Mouse (Mus musculus) neural tube, embryonic 11.5 days (tissue): ENCODE measurements around the gene Slc32a1. TPM values are rescaled to one million over a fixed set of nuclear protein-coding genes. Genes with fewer than 3 reads are reported as not detected.

ENCODE experiments used
- ATAC-seq: fragments of 200-750 bp; cut with Nextera tagmentation; 2 replicates; pipeline ENCODE4 v1.8.0; 2017; ENCODE audit warnings: moderate number of reproducible peaks, mild to moderate bottlenecking, moderate TSS enrichment, moderate library complexity; ENCODE audit not compliant: insufficient read depth, low FRiP score, low TSS enrichment
- DNase-seq: peaks from one replicate; pipeline ENCODE4 v3.0.0-alpha.2; 2015; ENCODE audit warnings: low spot score
- H3K27ac ChIP-seq: fragments of 300-500 bp; sonication (generic); 2 replicates; pipeline ENCODE4 v1.5.1; 2014; ENCODE audit warnings: low read depth, mild to moderate bottlenecking, low read length
- H3K27me3 ChIP-seq: fragments of 300-500 bp; sonication (generic); 2 replicates; pipeline ENCODE4 v1.6.1; 2014; ENCODE audit warnings: mild to moderate bottlenecking, low read length, mixed read lengths; ENCODE audit not compliant: control insufficient read depth, insufficient read depth
- H3K36me3 ChIP-seq: fragments of 300-500 bp; sonication (generic); 2 replicates; pipeline ENCODE4 v1.6.1; 2014; ENCODE audit warnings: mild to moderate bottlenecking, low read length, moderate library complexity, mixed read lengths; ENCODE audit not compliant: control insufficient read depth, insufficient read depth
- H3K4me1 ChIP-seq: fragments of 300-500 bp; sonication (generic); 2 replicates; pipeline ENCODE4 v1.6.1; 2014; ENCODE audit warnings: low read length, mixed read lengths; ENCODE audit not compliant: control insufficient read depth, insufficient read depth
- H3K4me2 ChIP-seq: fragments of 300-500 bp; sonication (generic); 2 replicates; pipeline ENCODE4 v1.6.1; 2014; ENCODE audit warnings: low read depth, mild to moderate bottlenecking, moderate library complexity
- H3K4me3 ChIP-seq: fragments of 300-500 bp; sonication (generic); 2 replicates; pipeline ENCODE4 v1.5.1; 2014; ENCODE audit warnings: low read depth, low read length
- H3K9ac ChIP-seq: fragments of 300-500 bp; sonication (generic); 2 replicates; pipeline ENCODE4 v1.6.1; 2014; ENCODE audit warnings: mild to moderate bottlenecking, low read length
- H3K9me3 ChIP-seq: fragments of 300-500 bp; sonication (generic); 2 replicates; pipeline ENCODE4 v1.6.1; 2016; ENCODE audit warnings: low read length; ENCODE audit not compliant: control insufficient read depth
- WGBS: fragments of 180-500 bp; shearing (Covaris S2); extraction: QIAGEN DNeasy Blood & Tissue Kit; methylation state at CpG from one replicate; pipeline ENCODE4 v1.1.7; 2014; 5-methylcytosine and 5-hydroxymethylcytosine counted together
- polyA plus RNA-seq: library from polyadenylated mRNA; unstranded; fragments of >200 nt; fragmentation: Nextera tagmentation; extraction: Ambion mirVana; gene quantifications from 2 replicates; pipeline ENCODE4 v1.2.1, GENCODE M21; 2014

Gene Slc32a1
- polyA plus RNA-seq, result 1.6 and 2.4 TPM in 2 replicates

DNA sequence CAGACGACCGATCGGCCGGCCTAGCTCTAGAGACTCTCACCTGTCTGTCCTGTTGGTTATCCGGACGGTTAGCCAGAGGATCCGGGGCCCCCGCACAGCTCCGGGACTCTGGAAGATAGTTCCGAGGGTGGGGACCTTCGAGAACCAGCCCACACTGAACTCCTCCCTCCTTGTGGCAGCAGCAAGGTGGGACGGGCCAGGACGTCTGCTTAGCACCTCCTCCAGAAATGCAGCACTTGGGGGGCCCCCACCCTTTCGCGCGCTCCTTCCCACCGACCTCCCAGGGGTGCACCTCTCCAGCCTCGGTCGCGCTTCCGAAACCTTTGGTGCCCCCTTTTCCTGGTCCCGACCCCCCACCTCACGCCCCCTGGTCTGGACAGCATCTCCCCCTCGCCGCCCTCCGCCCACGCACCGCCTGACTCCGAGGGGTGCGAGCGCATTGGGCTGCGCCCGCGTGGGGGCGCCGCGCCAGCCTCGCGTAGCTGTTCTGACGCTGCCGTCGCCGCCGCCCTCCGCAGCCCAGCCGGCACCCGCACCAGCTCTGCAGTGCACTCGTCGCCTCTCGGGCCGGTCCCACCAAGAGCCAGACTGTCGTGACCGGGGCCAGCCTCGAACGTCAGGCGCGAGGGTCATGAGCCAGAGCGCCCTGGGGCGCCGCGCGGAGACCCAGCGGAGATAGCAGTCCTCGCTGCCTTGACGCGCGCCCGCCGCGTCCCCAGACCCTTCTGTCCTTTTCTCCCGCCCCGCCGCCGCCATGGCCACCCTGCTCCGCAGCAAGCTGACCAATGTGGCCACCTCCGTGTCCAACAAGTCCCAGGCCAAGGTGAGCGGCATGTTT, at the start of gene Slc32a1:
Slc32a1 (plus strand) TSS at position 280 of the 838 bp plus-strand sequence.
- Histone ChIP-seq H3K27me3 (peaks cover 89% of the 10 kb centered on the region), H3K4me3 (peak within 1 kb of the TSS; percentile 31), H3K27ac (peak within 1 kb of the TSS; percentile 58), H3K36me3 (no peaks in the 10 kb centered on the region), H3K9ac (peak within 1 kb of the TSS; percentile 54), H3K9me3 (no peaks in the 10 kb centered on the region), H3K4me2 (peak within 1 kb of the TSS; percentile 17), H3K4me1 (no peaks in the 10 kb centered on the region)
- DNase-seq, result peak; percentile 53
- under 1% methylated on average over 56 of the region's 77 CpGs for WGBS
- no peak for ATAC-seq

DNA sequence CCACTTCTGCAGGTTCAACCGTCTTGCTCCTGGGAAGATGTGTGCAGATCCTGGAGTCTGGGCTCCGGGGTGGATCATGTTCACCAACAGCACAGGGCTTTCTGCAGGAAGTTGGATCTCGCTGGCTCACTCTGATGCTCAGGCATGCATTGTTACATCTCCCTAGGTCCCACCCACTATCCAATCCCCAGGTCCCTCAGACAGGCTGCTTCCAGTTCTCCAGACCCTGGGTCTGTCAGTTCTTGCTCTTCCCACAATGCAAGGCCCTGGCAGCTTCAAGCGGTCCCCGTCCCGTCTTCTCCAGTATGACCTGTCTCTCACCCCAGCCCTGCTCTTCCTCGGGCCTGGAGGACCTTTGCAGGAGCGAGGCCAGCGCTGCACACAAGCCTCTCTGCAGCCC, 49.8 kb upstream of the Slc32a1 start:
- H3K9ac ChIP-seq, result no peak overlapping the region
- H3K27ac ChIP-seq, result peak overlapping the region; percentile 44; the same call in 1 of the 2 replicates
- H3K4me3 ChIP-seq, result no peak overlapping the region
- H3K4me1 ChIP-seq, result 0 out of 2 replicates have a peak, but pooled peaks cover 3% of the 10 kb centered on the region
- H3K9me3 ChIP-seq, result no peaks in the 10 kb centered on the region
- H3K4me2 ChIP-seq, result no peak overlapping the region
- peaks cover 10% of the 10 kb centered on the region; the same call in 1 of the 2 replicates for H3K27me3 ChIP-seq
- H3K36me3 ChIP-seq, result no peaks in the 10 kb centered on the region
- ATAC-seq (no peak), DNase-seq (no peak)
- 20% methylated on average over 9 of the region's 9 CpGs for WGBS

DNA sequence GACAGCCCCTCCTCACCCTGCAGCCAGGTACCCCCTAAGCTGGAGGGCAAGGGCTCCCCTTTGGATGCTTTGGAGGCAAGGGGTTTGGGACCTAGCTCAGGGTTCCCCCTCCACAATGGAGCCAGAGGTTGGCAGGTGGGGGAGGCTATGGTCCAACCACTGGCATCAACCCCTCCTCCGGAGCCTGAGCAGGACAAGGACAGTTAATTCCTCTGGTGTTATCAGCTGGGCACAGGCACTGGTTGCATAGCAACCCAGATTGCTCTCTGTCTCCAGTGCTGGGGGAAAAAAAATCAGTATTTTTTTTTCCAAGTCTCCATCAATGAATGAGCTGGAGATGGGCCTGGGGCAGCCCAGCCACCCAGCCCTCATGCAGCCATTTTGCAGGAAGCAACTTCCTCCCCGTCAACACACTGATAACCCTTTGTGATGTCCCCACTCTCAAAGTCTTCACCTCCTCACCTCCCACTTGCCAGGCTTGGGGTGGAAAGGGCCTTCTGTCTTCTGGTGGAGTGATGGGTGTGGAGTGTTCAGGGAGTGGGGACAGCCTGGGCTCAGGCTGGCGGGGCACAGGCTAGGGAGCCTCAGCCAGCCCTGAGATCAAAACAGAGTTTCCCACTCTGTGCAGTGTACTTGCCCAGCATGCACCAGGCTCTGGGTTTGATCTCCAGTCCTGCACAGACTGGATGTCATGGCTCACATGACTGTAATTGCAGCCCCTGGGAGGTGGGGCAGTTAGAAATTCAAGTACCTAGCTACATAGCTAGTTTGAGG, 49.0 kb upstream of the Slc32a1 start:
- Histone ChIP-seq H3K4me1 (no peaks in the 10 kb centered on the region), H3K4me3 (no peak overlapping the region), H3K27me3 (peaks cover 7% of the 10 kb centered on the region; the same call in 1 of the 2 replicates), H3K27ac (peak overlapping the region; percentile 44; the same call in 1 of the 2 replicates), H3K4me2 (no peak overlapping the region), H3K36me3 (no peaks in the 10 kb centered on the region), H3K9ac (no peak overlapping the region), H3K9me3 (no peaks in the 10 kb centered on the region)
- WGBS, result 57% methylated on average over 3 of the region's 3 CpGs
- DNase-seq (no peak), ATAC-seq (no peak)

DNA sequence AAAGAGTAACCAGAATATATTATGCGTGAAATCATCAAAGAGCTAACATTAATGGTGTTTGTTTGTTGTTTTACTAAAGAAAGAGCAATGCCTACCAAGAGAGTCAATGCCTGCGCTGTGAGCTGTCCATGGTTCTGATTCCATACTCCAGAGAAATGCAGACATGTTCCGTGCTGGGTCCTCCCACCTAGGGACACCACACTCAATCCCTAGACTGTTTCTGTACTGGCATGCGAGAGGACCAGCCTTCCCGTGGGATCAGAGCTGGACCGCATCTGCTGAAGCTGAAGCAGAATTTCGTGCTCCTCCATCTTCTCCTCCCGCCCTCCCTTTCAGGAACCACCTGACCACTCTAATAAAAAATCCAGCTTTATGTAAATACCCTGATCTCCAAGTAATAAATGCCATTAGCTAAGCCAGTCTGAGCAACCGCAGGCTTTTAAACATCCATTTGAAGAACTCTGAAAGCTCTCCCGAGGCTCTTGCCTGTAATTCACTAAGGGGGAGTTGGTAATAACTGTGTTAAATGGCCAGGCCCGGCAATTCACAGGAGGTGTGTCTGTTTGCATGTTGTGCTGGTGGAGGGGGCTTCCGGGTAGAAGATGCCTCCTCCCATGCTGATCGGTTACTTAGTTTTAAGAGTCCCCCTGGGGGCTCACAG, 40.0 kb upstream of the Slc32a1 start:
- Histone ChIP-seq H3K4me2 (no peak overlapping the region), H3K36me3 (no peaks in the 10 kb centered on the region), H3K27me3 (0 out of 2 replicates have a peak, but pooled peaks cover 5% of the 10 kb centered on the region), H3K9me3 (no peaks in the 10 kb centered on the region), H3K4me3 (no peak overlapping the region), H3K9ac (no peak overlapping the region), H3K4me1 (no peaks in the 10 kb centered on the region), H3K27ac (no peak overlapping the region)
- ATAC-seq (no peak), DNase-seq (peak; percentile 63)
- WGBS, result 16% methylated on average over 13 of the region's 13 CpGs

DNA sequence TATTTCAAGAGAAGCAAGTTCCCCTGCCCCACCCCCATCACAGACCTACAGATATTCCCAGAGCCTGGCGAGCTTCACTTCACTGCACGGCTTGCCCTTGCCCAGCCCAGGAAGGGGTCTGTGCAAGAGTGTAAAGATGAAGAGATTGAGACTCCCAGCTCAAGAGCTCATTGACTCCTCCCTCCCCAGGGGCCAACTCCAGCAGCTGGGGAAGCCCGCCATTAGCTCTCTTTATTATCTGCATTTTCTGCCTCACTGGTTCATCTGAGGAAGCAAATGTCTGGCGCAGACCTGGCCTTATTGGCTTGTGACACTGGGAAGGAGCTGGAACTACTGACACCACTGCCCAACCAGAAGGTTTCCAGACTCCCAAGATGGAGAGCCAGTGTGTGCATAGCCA, 30.6 kb upstream of the Slc32a1 start:
- ATAC-seq (no peak), DNase-seq (peak; percentile 41)
- Histone ChIP-seq H3K4me1 (0 out of 2 replicates have a peak, but pooled peaks cover 3% of the 10 kb centered on the region), H3K9ac (no peak overlapping the region), H3K4me3 (no peak overlapping the region), H3K27ac (no peak overlapping the region), H3K36me3 (no peaks in the 10 kb centered on the region), H3K27me3 (0 out of 2 replicates have a peak, but pooled peaks cover 2% of the 10 kb centered on the region), H3K4me2 (no peak overlapping the region), H3K9me3 (no peaks in the 10 kb centered on the region)
- WGBS, result 41% methylated on average over 4 of the region's 4 CpGs

DNA sequence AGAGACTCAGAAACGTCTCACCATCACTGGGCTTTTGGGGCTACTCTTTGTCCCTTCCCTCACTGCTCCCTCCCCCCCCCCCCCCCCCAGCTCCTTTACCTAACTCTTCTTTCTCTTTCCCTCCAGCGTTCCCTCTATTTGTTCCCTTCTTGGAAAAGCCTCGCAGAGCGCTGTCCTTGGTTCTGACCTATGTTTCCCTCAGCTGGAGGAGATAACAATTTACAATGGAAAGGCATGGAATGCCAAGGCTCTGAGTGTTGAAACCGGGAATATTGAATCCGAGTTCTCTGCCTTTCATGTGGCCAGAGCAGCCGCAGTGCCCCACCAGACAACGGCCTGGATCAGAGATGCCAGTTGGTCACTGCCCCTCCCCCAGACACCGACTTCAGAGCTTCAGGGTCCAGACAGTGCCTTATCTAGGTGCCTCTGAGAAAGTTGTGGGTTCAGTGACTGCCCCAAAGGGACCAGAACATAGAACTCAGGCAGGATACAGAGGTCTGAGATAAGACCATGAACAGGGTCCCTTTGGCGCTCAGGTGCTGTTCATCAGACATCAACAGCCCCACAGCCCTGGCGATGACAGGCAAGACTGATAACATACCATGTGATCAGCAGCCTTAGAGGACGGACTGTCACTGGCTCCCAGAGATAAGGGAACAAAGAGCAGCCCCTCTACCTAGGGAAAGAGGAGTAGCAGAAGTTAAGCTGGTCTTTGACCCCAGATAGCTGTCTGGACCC, 25.8 kb upstream of the Slc32a1 start:
- WGBS, result 10% methylated on average over 12 of the region's 12 CpGs
- peak; percentile 47 for DNase-seq
- no peaks in the 10 kb centered on the region for H3K9me3 ChIP-seq

DNA sequence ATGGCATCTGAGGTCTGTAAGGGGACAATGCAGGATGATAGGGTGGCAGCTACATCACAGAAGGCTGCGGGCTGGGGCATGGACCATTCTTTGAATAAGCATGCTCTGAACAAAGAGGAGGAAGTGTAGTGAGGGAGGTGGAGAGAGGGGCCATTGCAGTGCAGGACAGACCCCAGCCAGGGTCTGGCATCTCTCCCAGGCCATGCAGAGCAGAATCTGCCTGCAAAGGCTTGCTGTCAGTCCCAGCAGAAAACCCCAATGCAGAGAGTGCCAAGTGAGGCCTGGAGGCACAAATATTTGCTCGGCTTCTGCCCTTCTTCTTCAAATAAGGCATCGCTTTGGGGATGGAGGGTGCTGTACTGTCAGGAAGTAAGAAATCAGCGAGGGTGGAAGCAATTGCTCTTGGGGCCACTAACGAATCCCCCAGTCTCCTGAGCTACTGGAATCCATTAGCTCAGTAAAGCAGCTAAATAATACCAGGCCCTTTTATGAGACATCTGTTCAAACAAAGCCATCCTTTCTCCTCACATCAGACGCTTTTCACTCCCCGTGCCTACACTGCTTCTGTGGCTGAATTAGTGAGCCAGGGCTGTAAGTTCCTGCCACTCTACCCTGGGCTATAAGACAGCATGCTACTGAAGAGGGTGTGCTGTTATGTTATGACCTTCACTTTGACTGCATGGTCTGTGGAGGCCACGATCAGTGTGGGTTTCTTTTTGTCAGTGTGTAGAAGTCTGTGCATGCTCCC, 21.9 kb upstream of the Slc32a1 start:
- Histone ChIP-seq H3K4me1 (0 out of 2 replicates have a peak, but pooled peaks cover 7% of the 10 kb centered on the region), H3K4me3 (no peak overlapping the region), H3K4me2 (no peak overlapping the region), H3K27ac (no peak overlapping the region), H3K27me3 (0 out of 2 replicates have a peak, but pooled peaks cover 3% of the 10 kb centered on the region), H3K36me3 (no peaks in the 10 kb centered on the region), H3K9ac (peak overlapping the region; percentile 4; the same call in 1 of the 2 replicates), H3K9me3 (no peaks in the 10 kb centered on the region)
- no peak for ATAC-seq
- no peak for DNase-seq
- WGBS, result 30% methylated on average over 8 of the region's 8 CpGs

More for the DNA sequence above, 25.8 kb upstream of the Slc32a1 start:
- Histone ChIP-seq H3K4me1 (0 out of 2 replicates have a peak, but pooled peaks cover 5% of the 10 kb centered on the region), H3K9ac (no peak overlapping the region), H3K4me3 (no peak overlapping the region), H3K36me3 (no peaks in the 10 kb centered on the region), H3K27me3 (0 out of 2 replicates have a peak, but pooled peaks cover 3% of the 10 kb centered on the region), H3K27ac (no peak overlapping the region), H3K4me2 (no peak overlapping the region)
- ATAC-seq, result no peak
